9 mouse cellular contexts compared by ENCODE assay signal in the genomic region with DNA sequence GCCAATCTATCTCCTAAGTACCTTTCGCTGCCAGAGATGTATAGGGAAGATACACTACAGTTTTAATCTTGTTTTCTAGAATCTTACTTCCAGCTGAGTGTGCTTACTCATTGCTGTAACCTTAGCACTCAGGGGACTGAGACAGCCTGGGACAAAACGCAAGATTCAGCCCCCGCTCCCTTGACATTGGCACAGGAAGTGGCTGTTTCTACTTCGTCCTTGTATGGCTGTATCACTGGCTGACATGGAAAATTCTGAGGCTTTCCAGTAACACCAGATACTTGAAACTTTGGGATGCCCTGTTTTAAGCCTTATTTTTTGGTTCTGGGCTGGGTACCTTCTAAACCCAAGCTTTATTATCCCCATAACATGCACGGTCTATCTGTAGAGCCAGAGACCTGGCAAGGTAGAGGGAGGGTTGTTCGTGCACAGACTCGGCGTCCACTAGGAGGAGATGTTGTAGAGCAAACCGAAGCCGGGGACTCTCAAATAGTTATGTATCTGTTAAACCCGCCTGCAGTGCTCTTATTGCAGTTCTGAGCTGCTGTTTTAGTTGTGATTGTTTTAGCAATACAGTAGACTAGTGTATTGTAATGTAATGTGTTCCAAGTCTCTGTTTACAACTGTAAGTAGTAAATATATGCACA. TPM values are rescaled to one million over a fixed set of nuclear protein-coding genes. Genes with fewer than 3 reads are reported as not detected.
DNase-seq lines count a peak whose midpoint lies in the region; ATAC-seq lines count a peak whose summit lies in the region.
"Had no signal": no experiment of that assay in that cellular context is flagged by ENCODE, and none has a peak within 500 bp of the region (broad histone marks: within the 10 kb centered on the region; RNA-seq: fewer than 3 reads in every experiment).

No protein-coding gene starts in this region.

- no peaks in the 10 kb centered on the region for H3K4me1 ChIP-seq in hindbrain, embryonic 10.5 days (replicated peaks)
- no peaks in the 10 kb centered on the region for H3K4me1 ChIP-seq in hindbrain, embryonic 12.5 days
- no peaks in the 10 kb centered on the region for H3K4me1 ChIP-seq in forebrain, embryonic 13.5 days
- no peaks in the 10 kb centered on the region for H3K4me1 ChIP-seq in stomach, embryonic 15.5 days
- H3K4me1 ChIP-seq: liver, embryonic 15.5 days had no signal

- no peaks in the 10 kb centered on the region for H3K9me3 ChIP-seq in hindbrain, embryonic 10.5 days
- H3K9me3 ChIP-seq in hindbrain, embryonic 12.5 days (replicated peaks): no peaks in the 10 kb centered on the region
- H3K9me3 ChIP-seq in forebrain, embryonic 13.5 days (replicated peaks): no peaks in the 10 kb centered on the region
- no peaks in the 10 kb centered on the region for H3K9me3 ChIP-seq in stomach, embryonic 15.5 days
- H3K9me3 ChIP-seq: liver, embryonic 15.5 days had no signal

- no peak overlapping the region for H3K9ac ChIP-seq in hindbrain, embryonic 12.5 days
- no peak overlapping the region for H3K9ac ChIP-seq in forebrain, embryonic 13.5 days
- H3K9ac ChIP-seq in stomach, embryonic 15.5 days: no peak overlapping the region
- H3K9ac ChIP-seq: liver, embryonic 15.5 days had no signal

- no peak overlapping the region for H3K4me2 ChIP-seq in hindbrain, embryonic 12.5 days (replicated peaks)
- no peak overlapping the region for H3K4me2 ChIP-seq in forebrain, embryonic 13.5 days
- no peak overlapping the region for H3K4me2 ChIP-seq in stomach, embryonic 15.5 days
- H3K4me2 ChIP-seq: liver, embryonic 15.5 days had no signal

- H3K27ac ChIP-seq in hindbrain, embryonic 10.5 days: no peak overlapping the region
- H3K27ac ChIP-seq in hindbrain, embryonic 12.5 days: no peak overlapping the region
- H3K27ac ChIP-seq in forebrain, embryonic 13.5 days: no peak overlapping the region
- H3K27ac ChIP-seq in stomach, embryonic 15.5 days: no peak overlapping the region
- H3K27ac ChIP-seq: liver, embryonic 15.5 days had no signal

- DNase-seq in hindbrain, embryonic 10.5 days (ENCODE audit: low spot score): peak; percentile 48
- peak; percentile 56 for DNase-seq in adrenal gland, postnatal 10 days
- peak; percentile 70 for DNase-seq in induced T-regulatory cell, adult 2 months (ENCODE audit: low read depth)
- DNase-seq in layer of hippocampus, postnatal 25 days (ENCODE audit: extremely low spot score in 1 of 2, low spot score in 1 of 2): peak; percentile 33 to 59

- no peak for ATAC-seq in hindbrain, embryonic 12.5 days (ENCODE audit: low FRiP score)
- ATAC-seq in forebrain, embryonic 13.5 days: peak; percentile 75; the same call in 1 of the 2 replicates
- peak; percentile 99 for ATAC-seq in megakaryocyte progenitor cell, adult 5-6 weeks (replicated peaks; ENCODE audit: poor library complexity)
- peak; percentile 56; the same call in 1 of the 2 replicates for ATAC-seq in stomach, embryonic 15.5 days (ENCODE audit: insufficient read depth, low FRiP score, low read depth)

- no peak overlapping the region for H3K4me3 ChIP-seq in hindbrain, embryonic 10.5 days
- H3K4me3 ChIP-seq in hindbrain, embryonic 12.5 days: no peak overlapping the region
- no peak overlapping the region for H3K4me3 ChIP-seq in forebrain, embryonic 13.5 days
- no peak overlapping the region for H3K4me3 ChIP-seq in stomach, embryonic 15.5 days (replicated peaks)
- H3K4me3 ChIP-seq: liver, embryonic 15.5 days had no signal

- H3K36me3 ChIP-seq in hindbrain, embryonic 10.5 days: peaks cover 47% of the 10 kb centered on the region
- H3K36me3 ChIP-seq in hindbrain, embryonic 12.5 days: peaks cover 19% of the 10 kb centered on the region
- H3K36me3 ChIP-seq in forebrain, embryonic 13.5 days (ENCODE audit: poor library complexity, severe bottlenecking): peaks cover 34% of the 10 kb centered on the region
- peaks cover 12% of the 10 kb centered on the region; the same call in 1 of the 2 replicates for H3K36me3 ChIP-seq in stomach, embryonic 15.5 days

- H3K27me3 ChIP-seq in hindbrain, embryonic 10.5 days (ENCODE audit: insufficient read depth, poor library complexity, severe bottlenecking): no peaks in the 10 kb centered on the region
- no peaks in the 10 kb centered on the region for H3K27me3 ChIP-seq in hindbrain, embryonic 12.5 days
- no peaks in the 10 kb centered on the region for H3K27me3 ChIP-seq in forebrain, embryonic 13.5 days
- no peaks in the 10 kb centered on the region for H3K27me3 ChIP-seq in stomach, embryonic 15.5 days (replicated peaks)
- H3K27me3 ChIP-seq: liver, embryonic 15.5 days had no signal

- WGBS in hindbrain, embryonic 10.5 days: 68% methylated on average over 11 of the region's 11 CpGs
- 62% methylated on average over 11 of the region's 11 CpGs for WGBS in hindbrain, embryonic 12.5 days
- WGBS in forebrain, embryonic 13.5 days: 66% methylated on average over 11 of the region's 11 CpGs
- WGBS in stomach, embryonic 15.5 days: 50% methylated on average over 11 of the region's 11 CpGs

RNA-seq across cellular contexts. Expression of a gene that starts 23.0 kb away (rescaled TPM):
- 1.1 and 1.5 TPM in 2 replicates for polyA plus RNA-seq in hindbrain, embryonic 10.5 days (2016; fragmentation: Nextera tagmentation; extraction: Ambion mirVana)
- 1.5 and 1.6 TPM in 2 replicates for polyA plus RNA-seq in hindbrain, embryonic 12.5 days (2016; fragmentation: Nextera tagmentation; extraction: Ambion mirVana)
- total RNA-seq in adrenal gland, postnatal 10 days (2021): 1 to 10 TPM; 2.3 to 2.4 TPM
- polyA plus RNA-seq in forebrain, embryonic 13.5 days (2015; fragmentation: Nextera tagmentation; extraction: Ambion mirVana): 0.86 and 1.3 TPM in 2 replicates
- total RNA-seq in layer of hippocampus, postnatal 25 days (2021): 10 to 100 TPM; 10.4 to 12.0 TPM
- 4.6 and 5.3 TPM in 2 replicates for total RNA-seq in megakaryocyte progenitor cell, adult 5-6 weeks (2015)
- total RNA-seq in megakaryocyte progenitor cell, adult 5-6 weeks (2017): 1.6 and 1.9 TPM in 2 replicates
- 25.2 and 25.4 TPM in 2 replicates for polyA plus RNA-seq in stomach, embryonic 15.5 days (2015; fragmentation: Nextera tagmentation; extraction: Ambion mirVana)

RNA-seq across cellular contexts. Expression of a gene that starts 32.7 kb away (rescaled TPM):
- polyA plus RNA-seq in hindbrain, embryonic 10.5 days (2016; fragmentation: Nextera tagmentation; extraction: Ambion mirVana): 21.7 and 24.9 TPM in 2 replicates
- 21.0 and 21.5 TPM in 2 replicates for polyA plus RNA-seq in hindbrain, embryonic 12.5 days (2016; fragmentation: Nextera tagmentation; extraction: Ambion mirVana)
- 10 to 100 TPM; 11.5 to 13.3 TPM for total RNA-seq in adrenal gland, postnatal 10 days (2021)
- polyA plus RNA-seq in forebrain, embryonic 13.5 days (2015; fragmentation: Nextera tagmentation; extraction: Ambion mirVana): 25.6 and 27.8 TPM in 2 replicates
- total RNA-seq in layer of hippocampus, postnatal 25 days (2021): 10 to 100 TPM; 16.9 to 18.4 TPM
- 14.4 and 19.1 TPM in 2 replicates for total RNA-seq in megakaryocyte progenitor cell, adult 5-6 weeks (2015)
- total RNA-seq in megakaryocyte progenitor cell, adult 5-6 weeks (2017): 14.4 and 14.9 TPM in 2 replicates
- polyA plus RNA-seq in stomach, embryonic 15.5 days (2015; fragmentation: Nextera tagmentation; extraction: Ambion mirVana): 14.5 and 15.0 TPM in 2 replicates

RNA-seq across cellular contexts. Expression of a gene that starts 32.8 kb away (rescaled TPM):
- polyA plus RNA-seq in hindbrain, embryonic 10.5 days (2016; fragmentation: Nextera tagmentation; extraction: Ambion mirVana): 83.1 and 86.2 TPM in 2 replicates
- polyA plus RNA-seq in hindbrain, embryonic 12.5 days (2016; fragmentation: Nextera tagmentation; extraction: Ambion mirVana): 69.3 and 75.7 TPM in 2 replicates
- total RNA-seq in adrenal gland, postnatal 10 days (2021): 10 to 100 TPM; 30.4 to 37.3 TPM
- polyA plus RNA-seq in forebrain, embryonic 13.5 days (2015; fragmentation: Nextera tagmentation; extraction: Ambion mirVana): 85.9 and 88.7 TPM in 2 replicates
- 10 to 100 TPM; 21.2 to 22.1 TPM for total RNA-seq in layer of hippocampus, postnatal 25 days (2021)
- 51.2 and 55.0 TPM in 2 replicates for total RNA-seq in megakaryocyte progenitor cell, adult 5-6 weeks (2015)
- 63.4 and 68.2 TPM in 2 replicates for total RNA-seq in megakaryocyte progenitor cell, adult 5-6 weeks (2017)
- 68.6 and 72.9 TPM in 2 replicates for polyA plus RNA-seq in stomach, embryonic 15.5 days (2015; fragmentation: Nextera tagmentation; extraction: Ambion mirVana)

Comparison
In these comparisons a context has a peak if more than half of its experiments do, and no peak if none do; other contexts are left out.
1. RNA of a gene that starts 23.0 kb away (polyA plus RNA-seq): 25.2 to 25.4 TPM in stomach, embryonic 15.5 days; 1.5 to 1.6 TPM in hindbrain, embryonic 12.5 days, 0.86 to 1.3 TPM in forebrain, embryonic 13.5 days and 1.1 to 1.5 TPM in hindbrain, embryonic 10.5 days; every median in the first group is over 10 times any median in the second.
2. Peak in every context shown above with its lines, with median percentiles within 50 percentile points of each other: DNase-seq.